Mouse (Mus musculus): ENCODE results near the gene Plekhh3.
"Not testable (repeated sequence)": the region's sequence is repeated elsewhere in the genome, so short reads cannot be mapped to it uniquely, and the experiment has no call there.

DNA sequence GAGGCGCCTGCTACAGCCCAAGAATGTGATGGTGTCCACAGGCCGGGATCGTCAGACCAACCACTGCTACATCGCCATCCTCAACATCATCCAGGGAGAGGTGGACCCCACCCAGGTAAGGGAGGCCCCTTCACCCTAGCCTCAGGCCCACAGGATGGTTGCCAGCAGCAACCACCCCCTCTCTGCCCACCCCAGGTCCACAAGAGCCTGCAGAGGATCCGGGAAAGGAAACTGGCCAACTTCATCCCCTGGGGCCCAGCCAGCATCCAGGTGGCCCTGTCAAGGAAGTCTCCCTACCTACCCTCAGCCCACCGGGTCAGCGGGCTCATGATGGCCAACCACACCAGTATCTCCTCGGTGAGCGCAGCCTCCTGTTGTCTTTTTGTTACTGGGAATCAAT lies 46.1 kb downstream of the Plekhh3 start:
- TF ChIP-seq CTCF (IDR thresholded peaks at IDR 0.05; ENCODE audit: low read depth, low read length); POLR2A (IDR thresholded peaks at IDR 0.05; ENCODE audit: borderline replicate concordance, low read depth, low read length): not testable (repeated sequence)
